Mouse (Mus musculus): Measurements from ENCODE around the gene Efcab1.
"Not testable (repeated sequence)": the region's sequence is repeated elsewhere in the genome, so short reads cannot be mapped to it uniquely, and the experiment has no call there.

GRCm38 (mm10) chr16:14947561-14947960 is 41.2 kb downstream of the Efcab1 start:
- TF ChIP-seq CTCF (IDR thresholded peaks at IDR 0.05; ENCODE audit: low read depth, low read length); TAL1 (conservative IDR thresholded peaks at IDR 0.05; ENCODE audit: low read depth, low read length); GATA1 (IDR thresholded peaks at IDR 0.05; ENCODE audit: borderline replicate concordance, low read length): not testable (repeated sequence)

All from G1E (cell line).